Mouse (Mus musculus) limb, embryonic 12.5 days (tissue): ENCODE measurements around the gene Galnt12. TPM values are rescaled to one million over a fixed set of nuclear protein-coding genes. Genes with fewer than 3 reads are reported as not detected.
"Not testable (repeated sequence)": the region's sequence is repeated elsewhere in the genome, so short reads cannot be mapped to it uniquely, and the experiment has no call there.

Source experiments
- ATAC-seq: fragments of 200-750 bp; cut with Nextera tagmentation; 2 replicates; pipeline ENCODE4 v1.8.0; 2017; ENCODE audit warnings: low read depth, moderate TSS enrichment; ENCODE audit not compliant: insufficient number of reproducible peaks, insufficient read depth, low FRiP score, low TSS enrichment
- H3K27ac ChIP-seq: fragments of 300-500 bp; sonication (generic); 2 replicates; pipeline ENCODE4 v1.5.1; 2016; ENCODE audit warnings: mild to moderate bottlenecking, moderate library complexity
- H3K27me3 ChIP-seq: fragments of 300-500 bp; sonication (generic); 2 replicates; pipeline ENCODE4 v1.6.1; 2016; ENCODE audit warnings: mild to moderate bottlenecking, moderate library complexity
- H3K36me3 ChIP-seq: fragments of 300-500 bp; sonication (generic); 2 replicates; pipeline ENCODE4 v1.6.1; 2016; ENCODE audit warnings: mild to moderate bottlenecking, moderate library complexity
- H3K4me1 ChIP-seq: fragments of 300-500 bp; sonication (generic); replicated peaks from 2 replicates; pipeline ENCODE4 v1.6.1; 2016
- H3K4me2 ChIP-seq: fragments of 300-500 bp; sonication (generic); 2 replicates; pipeline ENCODE4 v1.6.1; 2016; ENCODE audit warnings: mild to moderate bottlenecking, moderate library complexity
- H3K4me3 ChIP-seq: fragments of 300-500 bp; sonication (generic); replicated peaks from 2 replicates; pipeline ENCODE4 v1.5.1; 2016; ENCODE audit warnings: mild to moderate bottlenecking
- H3K9ac ChIP-seq: fragments of 300-500 bp; sonication (generic); replicated peaks from 2 replicates; pipeline ENCODE4 v1.6.1; 2016; ENCODE audit warnings: mild to moderate bottlenecking, moderate library complexity
- H3K9me3 ChIP-seq: fragments of 300-500 bp; sonication (generic); 2 replicates; pipeline ENCODE4 v1.6.1; 2016; ENCODE audit warnings: mild to moderate bottlenecking, moderate library complexity
- WGBS: fragments of 180-500 bp; shearing (Covaris S2); methylation state at CpG from one replicate; pipeline ENCODE4 v1.1.7; 2016; 5-methylcytosine and 5-hydroxymethylcytosine counted together
- polyA plus RNA-seq: library from polyadenylated mRNA; unstranded; fragments of >200 nt; fragmentation: Nextera tagmentation; extraction: Ambion mirVana; gene quantifications from 2 replicates; pipeline ENCODE4 v1.2.1, GENCODE M21; 2016

The Galnt12 gene
- polyA plus RNA-seq: 3.7 and 4.1 TPM in 2 replicates

- peaks cover 8% of the 10 kb centered on the region for H3K4me1 ChIP-seq
- 1% methylated on average over 71 of the region's 74 CpGs for WGBS
- peak within 1 kb of the TSS; percentile 67 for H3K9ac ChIP-seq
- peaks cover 39% of the 10 kb centered on the region for H3K27me3 ChIP-seq
- H3K4me3 ChIP-seq: peak within 1 kb of the TSS; percentile 71
- peak; percentile 49; the same call in 1 of the 2 replicates for ATAC-seq
- H3K9me3 ChIP-seq: no peaks in the 10 kb centered on the region
- H3K27ac ChIP-seq: no peak within 1 kb of the TSS
- H3K4me2 ChIP-seq: peak within 1 kb of the TSS; percentile 99
- no peaks in the 10 kb centered on the region for H3K36me3 ChIP-seq
Observed at GRCm38 (mm10) chr4:47091493-47092386, at the start of gene Galnt12. TSS of gene Galnt12 (plus strand) at chr4:47091909.

- Histone ChIP-seq H3K27me3 (no peaks in the 10 kb centered on the region; the same call in 1 of the 2 replicates), H3K36me3 (peaks cover 30% of the 10 kb centered on the region), H3K9ac (no peak overlapping the region), H3K9me3 (no peaks in the 10 kb centered on the region), H3K27ac (no peak overlapping the region), H3K4me1 (no peaks in the 10 kb centered on the region), H3K4me3 (no peak overlapping the region), H3K4me2 (no peak overlapping the region)
- ATAC-seq: no peak
- 87% methylated on average over 9 of the region's 9 CpGs for WGBS
Observed at GRCm38 (mm10) chr4:47043866-47044265, 47.8 kb upstream of the Galnt12 start.

GRCm38 (mm10) chr4:47046974-47047373 is 44.7 kb upstream of the Galnt12 start:
- no peak overlapping the region for H3K4me3 ChIP-seq
- no peak for ATAC-seq

GRCm38 (mm10) chr4:47047765-47048164 is 43.9 kb upstream of the Galnt12 start:
- Histone ChIP-seq H3K4me3 (no peak overlapping the region), H3K4me2 (no peak overlapping the region), H3K36me3 (peaks cover 15% of the 10 kb centered on the region; the same call in 1 of the 2 replicates), H3K9me3 (no peaks in the 10 kb centered on the region), H3K27me3 (peaks cover 18% of the 10 kb centered on the region; the same call in 1 of the 2 replicates), H3K27ac (no peak overlapping the region), H3K4me1 (peaks cover 19% of the 10 kb centered on the region), H3K9ac (no peak overlapping the region)
- 68% methylated on average over 4 of the region's 4 CpGs for WGBS
- ATAC-seq: no peak

More at GRCm38 (mm10) chr4:47046974-47047373, 44.7 kb upstream of the Galnt12 start:
- Histone ChIP-seq H3K9ac (no peak overlapping the region), H3K4me2 (no peak overlapping the region), H3K9me3 (no peaks in the 10 kb centered on the region), H3K27me3 (peaks cover 11% of the 10 kb centered on the region; the same call in 1 of the 2 replicates), H3K4me1 (peaks cover 18% of the 10 kb centered on the region), H3K27ac (no peak overlapping the region), H3K36me3 (peaks cover 19% of the 10 kb centered on the region; the same call in 1 of the 2 replicates)
- WGBS: 83% methylated on average over 6 of the region's 6 CpGs

- Histone ChIP-seq H3K27me3 (peaks cover 21% of the 10 kb centered on the region; the same call in 1 of the 2 replicates), H3K4me1 (peaks cover 19% of the 10 kb centered on the region), H3K9me3 (no peaks in the 10 kb centered on the region), H3K27ac (no peak overlapping the region), H3K9ac (no peak overlapping the region), H3K36me3 (peaks cover 3% of the 10 kb centered on the region; the same call in 1 of the 2 replicates), H3K4me2 (no peak overlapping the region), H3K4me3 (no peak overlapping the region)
- no peak for ATAC-seq
- WGBS: 96% methylated on average over 16 of the region's 16 CpGs
Observed at GRCm38 (mm10) chr4:47049216-47049615, 42.5 kb upstream of the Galnt12 start.

- Histone ChIP-seq H3K9ac (no peak overlapping the region), H3K27ac (peak overlapping the region; percentile 79), H3K4me2 (peak overlapping the region; percentile 26), H3K36me3 (peaks cover 3% of the 10 kb centered on the region; the same call in 1 of the 2 replicates), H3K4me1 (peaks cover 19% of the 10 kb centered on the region), H3K27me3 (peaks cover 22% of the 10 kb centered on the region; the same call in 1 of the 2 replicates), H3K4me3 (no peak overlapping the region), H3K9me3 (no peaks in the 10 kb centered on the region)
- peak; percentile 76; the same call in 1 of the 2 replicates for ATAC-seq
- 0% methylated on average over 1 of the region's 1 CpGs for WGBS
Observed at GRCm38 (mm10) chr4:47050167-47050566, 41.5 kb upstream of the Galnt12 start.

GRCm38 (mm10) chr4:47050642-47051381 is 40.9 kb upstream of the Galnt12 start:
- no peaks in the 10 kb centered on the region for H3K9me3 ChIP-seq
- no peak overlapping the region for H3K4me3 ChIP-seq
- H3K9ac ChIP-seq: no peak overlapping the region
- H3K4me1 ChIP-seq: peaks cover 19% of the 10 kb centered on the region
- peaks cover 28% of the 10 kb centered on the region; the same call in 1 of the 2 replicates for H3K27me3 ChIP-seq
- peaks cover 3% of the 10 kb centered on the region; the same call in 1 of the 2 replicates for H3K36me3 ChIP-seq
- H3K27ac ChIP-seq: peak overlapping the region; percentile 79
- 14% methylated on average over 9 of the region's 10 CpGs for WGBS
- peak overlapping the region; percentile 26 for H3K4me2 ChIP-seq
- peak; percentile 35; the same call in 1 of the 2 replicates for ATAC-seq

GRCm38 (mm10) chr4:47051905-47052304 is 39.8 kb upstream of the Galnt12 start:
- Histone ChIP-seq H3K4me2 (no peak overlapping the region), H3K4me3 (no peak overlapping the region), H3K4me1 (peaks cover 25% of the 10 kb centered on the region), H3K36me3 (peaks cover 3% of the 10 kb centered on the region; the same call in 1 of the 2 replicates), H3K27ac (no peak overlapping the region), H3K27me3 (peaks cover 34% of the 10 kb centered on the region; the same call in 1 of the 2 replicates), H3K9me3 (no peaks in the 10 kb centered on the region), H3K9ac (no peak overlapping the region)
- ATAC-seq: no peak
- 60% methylated on average over 9 of the region's 9 CpGs for WGBS

- not testable (repeated sequence) for H3K9me3 ChIP-seq, H3K4me2 ChIP-seq, H3K9ac ChIP-seq, H3K4me3 ChIP-seq, H3K36me3 ChIP-seq, H3K27ac ChIP-seq, ATAC-seq
- Histone ChIP-seq H3K27me3 (peaks cover 34% of the 10 kb centered on the region; the same call in 1 of the 2 replicates), H3K4me1 (peaks cover 28% of the 10 kb centered on the region)
- 89% methylated on average over 9 of the region's 9 CpGs for WGBS
Observed at GRCm38 (mm10) chr4:47055170-47055569, 36.5 kb upstream of the Galnt12 start.

- ATAC-seq: no peak
- Histone ChIP-seq H3K4me1 (peaks cover 24% of the 10 kb centered on the region), H3K4me3 (no peak overlapping the region), H3K27me3 (peaks cover 34% of the 10 kb centered on the region; the same call in 1 of the 2 replicates), H3K36me3 (no peaks in the 10 kb centered on the region), H3K27ac (no peak overlapping the region), H3K9ac (no peak overlapping the region), H3K9me3 (no peaks in the 10 kb centered on the region), H3K4me2 (peak overlapping the region; percentile 74; the same call in 1 of the 2 replicates)
- 90% methylated on average over 6 of the region's 6 CpGs for WGBS
Observed at GRCm38 (mm10) chr4:47055570-47056080, 36.1 kb upstream of the Galnt12 start.
